Mouse (Mus musculus) lung, postnatal 10 days (tissue): ENCODE data around the gene Slc6a16.

ENCODE experiments used
- DNase-seq: peaks from one replicate; pipeline ENCODE4 v3.0.0; 2021

The Slc6a16 gene

DNA sequence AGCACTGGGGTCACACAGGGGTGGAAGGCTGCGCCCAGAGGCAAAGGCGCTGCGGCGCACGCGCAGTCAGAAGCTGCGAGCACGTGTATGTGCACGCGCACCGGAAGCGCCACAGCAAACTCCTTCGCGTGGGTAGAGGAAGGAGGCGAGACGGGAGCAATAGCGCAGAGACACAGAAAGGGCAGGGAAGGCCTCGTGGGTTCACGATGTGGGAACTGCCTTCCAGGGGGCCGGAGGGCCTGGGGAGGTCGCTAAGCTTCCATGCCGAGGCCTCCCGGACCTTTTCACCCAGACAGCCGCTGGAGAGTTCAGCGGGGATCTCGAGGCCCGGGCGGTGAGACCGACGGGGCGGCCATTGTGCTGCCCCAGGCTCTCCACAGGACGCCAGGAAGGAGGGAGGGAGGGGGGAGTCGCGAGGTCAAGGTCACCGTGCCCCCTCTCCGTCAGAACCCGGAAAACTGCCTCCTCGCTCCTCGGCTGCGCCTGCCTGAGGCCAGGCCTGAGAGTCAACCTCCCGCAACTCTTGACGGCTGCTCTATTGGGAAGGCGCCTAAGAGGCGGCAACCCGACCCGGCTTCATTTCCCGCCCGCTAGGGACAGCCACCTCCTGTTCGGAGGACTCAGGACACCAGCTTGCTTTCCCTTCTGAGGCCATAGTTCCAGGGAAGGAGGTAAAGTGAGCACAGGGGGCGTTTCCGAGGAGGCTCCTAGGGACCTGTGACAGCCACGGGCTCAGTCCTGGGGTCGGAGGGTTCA, at the start of gene Slc6a16:
Slc6a16 (plus strand) TSS at position 453 of the 756 bp plus-strand sequence.
- DNase-seq: peak; percentile 42

DNA sequence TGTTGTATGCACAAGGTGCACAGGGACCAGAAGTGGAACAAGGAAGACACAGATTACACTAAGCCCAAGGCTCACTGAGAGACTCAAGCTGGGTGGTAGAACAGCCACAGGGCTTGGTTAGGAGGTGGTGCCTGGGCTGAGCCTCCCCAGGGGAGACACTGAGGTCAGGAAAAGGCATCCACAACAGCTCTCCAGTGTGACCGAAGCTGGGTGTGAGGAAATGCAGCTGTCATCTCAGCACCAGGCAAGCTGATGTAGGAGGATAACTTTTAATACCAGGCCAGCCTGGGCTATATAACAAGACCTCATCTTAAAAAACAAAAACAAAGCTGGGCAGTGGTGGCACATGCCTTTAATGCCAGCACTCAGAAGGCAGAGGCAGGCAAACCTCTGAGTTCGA, 49.7 kb upstream of the Slc6a16 start:
- DNase-seq: no peak

DNA sequence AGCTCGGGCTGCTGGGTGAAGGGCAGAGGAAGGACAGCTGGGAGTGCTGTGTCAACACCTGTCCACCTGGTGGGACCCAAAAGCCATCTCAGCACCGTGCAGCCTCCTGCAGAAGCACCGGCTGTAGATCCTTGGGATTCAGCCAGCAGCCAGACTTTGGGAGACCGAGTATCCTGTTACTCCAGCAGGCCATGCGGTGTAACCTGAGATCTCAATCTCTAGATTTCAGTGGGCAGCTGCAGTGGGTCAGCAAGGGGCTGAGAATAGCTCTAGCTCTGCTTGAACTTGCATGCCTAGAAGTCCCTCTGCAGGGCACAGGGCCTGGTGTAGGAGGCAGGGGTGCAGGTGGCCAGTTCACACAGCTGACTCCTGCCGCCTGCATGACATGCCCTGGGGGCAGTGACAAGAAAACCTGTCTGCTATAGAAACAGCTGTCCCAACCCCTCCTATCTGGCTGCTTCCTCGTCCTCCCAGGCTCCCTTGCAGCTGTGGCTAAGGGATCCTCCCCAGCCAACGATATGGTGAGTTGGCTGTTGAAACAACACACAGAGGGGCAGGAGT, 49.0 kb upstream of the Slc6a16 start:
- DNase-seq: no peak

DNA sequence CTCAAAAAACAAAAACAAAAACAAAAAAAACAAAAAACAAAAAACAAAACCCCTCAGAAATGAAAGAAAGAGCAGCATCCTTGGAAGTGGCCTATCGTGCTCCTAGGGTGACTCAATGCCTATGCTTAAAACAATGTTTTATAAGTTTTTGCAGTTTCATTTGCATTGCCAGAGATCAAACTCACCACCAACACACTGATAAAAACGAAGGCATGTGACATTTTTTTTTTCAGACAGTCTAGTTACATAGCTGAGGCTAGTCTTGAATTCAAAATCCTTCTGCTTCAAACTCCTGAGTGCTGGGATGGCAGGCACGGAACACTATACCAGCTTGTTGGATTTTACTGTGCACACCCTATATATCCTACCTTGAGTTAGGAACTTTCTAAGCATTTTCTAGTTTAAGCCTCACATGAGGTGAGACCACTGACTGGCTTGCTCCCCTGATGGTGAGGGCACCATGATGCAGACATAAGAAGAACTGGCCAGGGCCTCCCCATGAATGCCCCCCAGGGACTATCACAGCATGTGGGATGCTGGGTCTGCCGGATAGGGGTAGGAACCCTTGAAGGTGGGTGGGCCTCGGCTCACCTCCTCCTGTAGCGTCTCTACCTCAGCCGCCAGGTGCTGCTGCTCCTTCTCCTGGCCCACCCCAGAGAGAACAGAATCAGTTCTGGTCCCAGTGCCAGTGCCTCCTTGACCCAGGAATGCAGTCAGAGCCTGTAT, 48.1 kb upstream of the Slc6a16 start:
- no peak for DNase-seq

GRCm38 (mm10) chr7:45193406-45193805, 47.5 kb upstream of the Slc6a16 start:
- DNase-seq: no peak

GRCm38 (mm10) chr7:45193871-45194785, 46.8 kb upstream of the Slc6a16 start:
- DNase-seq: no peak

- no peak for DNase-seq
Observed at GRCm38 (mm10) chr7:45195341-45196175, 45.3 kb upstream of the Slc6a16 start.

GRCm38 (mm10) chr7:45196176-45196535, 44.7 kb upstream of the Slc6a16 start:
- DNase-seq: no peak

GRCm38 (mm10) chr7:45196994-45197393, 43.9 kb upstream of the Slc6a16 start:
- no peak for DNase-seq

DNA sequence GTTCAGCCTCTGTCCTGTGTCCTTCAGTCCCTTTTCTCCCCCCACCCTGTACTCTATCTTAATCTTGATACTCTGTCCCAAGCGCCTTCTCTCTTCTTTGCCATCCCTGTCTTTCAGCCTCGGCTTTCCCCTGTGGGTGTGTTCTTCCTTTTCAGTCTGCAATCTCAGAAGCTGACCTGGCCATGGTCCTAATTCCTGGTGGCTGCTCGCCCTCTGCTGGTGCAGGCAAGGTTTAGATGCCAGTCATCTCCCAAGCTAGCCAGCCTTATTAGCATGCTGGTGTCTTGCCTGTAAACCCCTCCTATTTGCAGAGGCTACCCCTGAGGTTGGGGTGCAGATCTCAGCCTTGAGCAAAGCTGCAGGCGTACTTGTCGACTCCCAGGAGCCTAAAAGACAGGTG, 42.5 kb upstream of the Slc6a16 start:
- peak; percentile 87 for DNase-seq

- no peak for DNase-seq
Observed at GRCm38 (mm10) chr7:45198961-45199360, 41.9 kb upstream of the Slc6a16 start.

DNA sequence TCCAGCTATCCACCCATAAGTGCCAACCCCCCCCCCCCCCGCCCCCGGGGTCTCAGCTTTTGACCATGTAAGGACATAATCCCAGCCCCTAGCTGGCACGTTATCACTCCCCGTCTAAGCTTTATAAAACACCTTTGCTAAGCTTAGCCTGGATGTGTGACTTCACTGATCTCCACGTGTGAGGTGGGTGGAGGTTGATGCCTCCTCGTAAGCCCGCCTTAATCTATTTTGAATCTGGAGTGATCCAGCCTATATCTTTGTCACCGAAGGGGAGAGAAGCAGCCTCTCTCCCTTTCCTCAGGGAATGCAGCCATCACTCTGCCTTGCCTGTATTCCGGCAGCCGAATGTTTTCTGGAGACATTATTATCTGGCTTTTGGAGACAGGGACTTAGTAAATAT, 38.2 kb upstream of the Slc6a16 start:
- no peak for DNase-seq

DNA sequence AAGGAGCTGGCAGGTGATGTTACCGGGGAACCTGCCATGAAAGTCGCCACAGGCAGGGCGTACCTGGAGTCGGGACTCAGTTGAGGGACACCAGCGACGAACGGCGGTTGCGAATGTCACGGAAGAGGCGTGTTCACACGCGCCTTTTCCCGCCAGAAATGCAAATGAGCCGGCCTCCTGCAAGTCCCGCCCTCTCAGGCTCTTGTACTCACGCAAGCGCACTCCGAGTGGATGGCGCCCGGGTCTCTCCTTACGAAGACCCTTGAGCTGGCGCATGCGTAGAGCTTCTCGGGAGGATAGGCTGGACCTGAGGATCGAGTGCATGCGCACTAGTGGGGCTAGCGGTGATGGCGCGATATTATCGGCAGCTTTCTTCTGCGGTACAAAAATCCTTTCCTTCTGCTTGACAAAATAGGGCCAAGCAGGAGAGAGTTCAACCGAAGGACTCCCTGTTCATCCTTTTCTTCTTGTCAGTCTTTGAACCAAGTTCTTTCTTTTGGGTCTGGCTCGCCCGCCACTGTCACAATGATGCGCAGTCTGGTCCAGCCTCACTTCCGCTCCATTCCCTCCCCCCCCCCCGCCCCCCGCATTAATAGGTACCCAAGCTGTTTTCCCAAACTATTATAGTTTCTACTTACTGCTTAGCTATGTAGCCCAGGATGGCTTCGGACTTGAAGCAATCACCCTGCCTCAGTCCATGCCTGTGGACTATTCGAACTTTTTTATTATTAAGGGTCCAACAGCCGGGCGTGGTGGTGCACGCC, 36.3 kb upstream of the Slc6a16 start, which contains the start of gene Ccdc155:
Ccdc155 (minus strand) TSS at position 513 of the 764 bp plus-strand sequence.
- DNase-seq: peak; percentile 95

DNA sequence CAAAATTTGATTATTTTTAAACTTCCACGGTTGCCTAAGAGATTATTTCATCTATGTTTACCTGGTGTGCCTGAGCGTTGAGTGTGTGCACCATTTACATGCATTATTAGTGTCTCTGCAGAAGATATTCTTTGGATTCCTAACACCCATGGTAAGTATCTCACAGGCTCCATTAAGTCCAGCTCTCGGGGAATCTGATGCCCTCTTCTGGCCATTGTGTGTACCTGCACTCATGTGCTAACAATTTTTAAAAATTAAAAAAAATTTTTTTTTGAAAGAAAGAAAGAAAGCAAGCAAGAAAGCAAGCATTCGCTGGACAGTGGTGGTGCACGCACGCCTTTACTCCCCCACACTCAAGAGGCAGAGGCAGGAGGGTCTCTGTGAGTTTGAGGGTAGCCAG, 32.6 kb upstream of the Slc6a16 start:
- no peak for DNase-seq

DNA sequence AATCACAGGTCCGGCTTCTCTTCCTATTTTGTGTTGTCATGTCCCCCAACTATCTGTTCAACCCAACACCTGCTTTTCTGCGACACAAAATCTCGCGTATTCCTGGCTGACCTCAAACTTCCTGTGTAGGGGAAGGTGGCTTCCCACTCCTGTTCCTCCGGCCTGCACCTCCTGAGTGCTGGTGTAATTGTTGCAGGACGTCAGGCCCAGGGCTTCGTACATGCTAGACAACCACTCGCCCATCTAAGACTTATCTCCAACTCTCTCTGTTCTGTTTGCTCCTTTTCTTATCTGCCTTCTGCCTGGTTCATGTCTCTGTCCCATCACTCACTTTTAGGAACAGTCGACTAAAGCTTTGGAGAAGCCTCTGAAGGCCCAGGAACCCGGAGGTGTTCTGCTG, 29.8 kb upstream of the Slc6a16 start:
- no peak for DNase-seq

DNA sequence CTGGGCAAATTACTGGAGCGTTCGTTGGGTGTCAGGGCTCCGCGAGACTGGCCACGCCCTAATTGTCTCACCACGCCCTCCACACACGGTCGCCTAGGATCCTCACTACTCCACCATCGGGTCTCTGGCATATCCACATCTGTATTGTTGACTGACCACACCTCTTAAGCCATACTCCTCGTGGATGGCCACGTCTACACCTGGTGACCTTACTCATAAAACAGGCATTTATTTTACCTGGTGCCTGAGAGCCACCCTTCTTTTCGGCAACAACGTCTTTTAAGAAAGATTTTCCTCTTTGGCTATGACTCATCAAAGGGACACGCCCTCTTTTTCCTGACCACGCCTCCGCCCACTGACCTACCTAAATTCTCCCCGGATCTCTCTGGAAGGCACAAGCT, 29.0 kb upstream of the Slc6a16 start, which contains the start of gene Dkkl1:
Dkkl1 (minus strand) TSS at position 297 of the 401 bp plus-strand sequence.
- DNase-seq: no peak

- no peak for DNase-seq
Observed at GRCm38 (mm10) chr7:45212356-45212755, 28.5 kb upstream of the Slc6a16 start.

DNA sequence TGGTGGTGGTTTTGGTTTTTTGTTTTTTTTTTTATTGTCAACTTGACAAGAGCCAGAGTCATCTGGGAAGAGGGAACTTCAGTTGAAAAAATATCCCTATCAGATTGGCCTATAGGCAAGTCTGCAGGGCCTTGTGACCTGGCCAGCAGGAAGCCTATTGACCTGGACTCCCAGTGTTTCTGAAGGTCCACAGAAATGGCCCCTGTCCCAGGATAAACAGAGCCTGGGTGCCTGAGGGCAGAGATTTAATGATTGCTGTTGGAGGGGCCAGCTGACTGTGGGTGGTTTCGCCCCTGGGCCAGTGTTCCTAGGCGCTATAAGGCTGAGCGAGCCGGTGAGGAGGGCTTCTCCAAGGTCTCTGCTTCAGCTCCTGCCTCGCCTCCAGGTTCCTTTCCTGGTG, 27.2 kb upstream of the Slc6a16 start:
- no peak for DNase-seq

GRCm38 (mm10) chr7:45215673-45216441, 25.0 kb upstream of the Slc6a16 start, which contains the start of gene Tead2:
Tead2 (plus strand) TSS chr7:45215753.
- peak; percentile 74 for DNase-seq
